Mouse (Mus musculus) G1E (cell line): ENCODE results near the gene Rfxank.

Experiments used
- POLR2AphosphoS5 ChIP-seq: IDR thresholded peaks from 2 replicates; pipeline ENCODE4 v1.6.1; 2012; ENCODE audit warnings: low read depth, low read length, inconsistent platforms; ENCODE audit not compliant: insufficient replicate concordance
- TAL1 ChIP-seq: conservative IDR thresholded peaks from 2 replicates; pipeline ENCODE4 v1.6.1; 2012; ENCODE audit warnings: low read depth, low read length, inconsistent platforms, mixed read lengths

GRCm38 (mm10) chr8:70178231-70178630 is 39.3 kb upstream of the Rfxank start:
- TF ChIP-seq POLR2AphosphoS5 (no peak), TAL1 (no peak)
